Mouse (Mus musculus) myocyte (in vitro differentiated cells): ENCODE results near the gene Prkca.

Experiments
- CEBPB ChIP-seq: IDR thresholded peaks from 2 replicates; pipeline ENCODE4 v1.6.1; 2011; ENCODE audit warnings: mild to moderate bottlenecking, moderate library complexity; ENCODE audit not compliant: poor library complexity, insufficient read depth, severe bottlenecking
- E2F4 ChIP-seq: IDR thresholded peaks from one replicate; pipeline ENCODE4 v1.6.1; 2011; ENCODE audit warnings: mild to moderate bottlenecking, control low read depth, moderate library complexity; ENCODE audit not compliant: insufficient read depth
- MAX ChIP-seq: IDR thresholded peaks from one replicate; pipeline ENCODE4 v1.6.1; 2011; ENCODE audit warnings: low read depth, mild to moderate bottlenecking, control low read depth
- MYOD1 ChIP-seq, 3 experiments: IDR thresholded peaks; one replicate each; pipeline ENCODE4 v1.6.1; 2011; ENCODE audit warnings: control low read depth in 2 of 3, low read depth in 2 of 3, mild to moderate bottlenecking in 2 of 3, moderate library complexity in 1 of 3; ENCODE audit not compliant: insufficient read length in 2 of 3, control insufficient read depth in 1 of 3
- MYOG ChIP-seq, 3 experiments: IDR thresholded peaks; one replicate each; pipeline ENCODE4 v1.6.1; 2011; ENCODE audit warnings: control low read depth in 2 of 3, low read depth in 2 of 3, mild to moderate bottlenecking in 2 of 3; ENCODE audit not compliant: insufficient read length in 2 of 3, control insufficient read depth in 1 of 3, insufficient read depth in 1 of 3
- POLR2A ChIP-seq: IDR thresholded peaks from one replicate; pipeline ENCODE4 v1.6.1; 2011; ENCODE audit warnings: low read depth, mild to moderate bottlenecking, control low read depth, moderate library complexity; ENCODE audit not compliant: insufficient read length
- POLR2AphosphoS2 ChIP-seq: IDR thresholded peaks from one replicate; pipeline ENCODE4 v1.6.1; 2011; ENCODE audit warnings: low read depth, control low read depth; ENCODE audit not compliant: insufficient read length
- REST ChIP-seq: IDR thresholded peaks from one replicate; pipeline ENCODE4 v1.6.1; 2011; ENCODE audit warnings: mild to moderate bottlenecking, control low read depth, moderate library complexity; ENCODE audit not compliant: insufficient read depth, insufficient read length
- SRF ChIP-seq: IDR thresholded peaks from one replicate; pipeline ENCODE4 v1.6.1; 2011; ENCODE audit warnings: low read depth; ENCODE audit not compliant: control insufficient read depth, insufficient read length
- TCF12 ChIP-seq: IDR thresholded peaks from one replicate; pipeline ENCODE4 v1.6.1; 2011; ENCODE audit warnings: mild to moderate bottlenecking, control low read depth; ENCODE audit not compliant: poor library complexity, insufficient read depth, severe bottlenecking
- TCF3 ChIP-seq: IDR thresholded peaks from one replicate; pipeline ENCODE4 v1.6.1; 2011; ENCODE audit warnings: low read depth, control low read depth; ENCODE audit not compliant: insufficient read length
- USF1 ChIP-seq: IDR thresholded peaks from one replicate; pipeline ENCODE4 v1.6.1; 2011; ENCODE audit warnings: low read depth, mild to moderate bottlenecking, control low read depth, moderate library complexity

DNA sequence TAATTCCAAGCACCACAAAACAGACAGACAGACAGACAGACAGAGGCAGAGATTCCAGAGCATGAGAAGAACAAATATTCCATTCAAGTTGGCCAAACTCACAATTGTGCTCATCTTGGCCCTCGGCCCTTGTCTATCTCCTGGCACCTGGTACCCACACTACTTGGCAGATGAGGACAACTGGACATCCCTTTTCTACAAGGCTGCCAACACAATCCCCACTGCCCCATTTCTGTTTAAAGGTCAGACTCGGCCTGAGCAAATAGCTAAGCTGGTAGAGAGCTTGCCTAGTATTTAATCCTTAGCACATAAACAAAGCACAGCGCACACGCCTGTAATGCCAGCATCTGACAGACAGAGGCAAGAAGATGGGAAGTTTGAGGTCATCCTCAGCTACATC is 8.2 kb downstream of the Prkca start:
- TF ChIP-seq CEBPB (no peak), POLR2A (no peak), SRF (no peak), MAX (no peak), E2F4 (no peak), REST (no peak), TCF3 (no peak), TCF12 (no peak), MYOG (IDR thresholded peaks at IDR 0.05; ENCODE audit: control insufficient read depth in 1 of 3, insufficient read depth in 1 of 3, insufficient read length in 2 of 3, low read depth in 2 of 3) (no peak), USF1 (no peak), POLR2AphosphoS2 (no peak), MYOD1 (IDR thresholded peaks at IDR 0.05; ENCODE audit: control insufficient read depth in 1 of 3, insufficient read length in 2 of 3, low read depth in 2 of 3) (no peak)
